Mouse (Mus musculus) embryonic facial prominence, embryonic 14.5 days (tissue): ENCODE measurements at regions not wholly inside any gene's neighbourhood (a gene's known extent, or its start where the extent isn't known, plus 50 kb on each side); places are given as distances from the start of the nearest gene placed in this dataset.
A peak's percentile ranks its signal among the peaks of the same experiment; 100 is the strongest.

Experiments used
- ATAC-seq: fragments of 200-750 bp; cut with Nextera tagmentation; 2 replicates; pipeline ENCODE4 v1.8.0; 2017; ENCODE audit warnings: low read depth, moderate number of reproducible peaks, moderate TSS enrichment
- DNase-seq: peaks from one replicate; pipeline ENCODE4 v3.0.0-alpha.2; 2015; ENCODE audit warnings: low spot score
- H3K27ac ChIP-seq: fragments of 300-500 bp; sonication (generic); replicated peaks from 2 replicates; pipeline ENCODE4 v1.5.1; 2014; ENCODE audit warnings: low read depth, mild to moderate bottlenecking, low read length, moderate library complexity
- H3K27me3 ChIP-seq: fragments of 300-500 bp; sonication (generic); replicated peaks from 2 replicates; pipeline ENCODE4 v1.6.1; 2014; ENCODE audit warnings: low read length; ENCODE audit not compliant: control insufficient read depth, insufficient read depth
- H3K36me3 ChIP-seq: fragments of 300-500 bp; sonication (generic); 2 replicates; pipeline ENCODE4 v1.6.1; 2014; ENCODE audit warnings: low read length, mixed read lengths; ENCODE audit not compliant: control insufficient read depth, insufficient read depth
- H3K4me1 ChIP-seq: fragments of 300-500 bp; sonication (generic); 2 replicates; pipeline ENCODE4 v1.6.1; 2014; ENCODE audit warnings: antibody characterized with exemption, low read length; ENCODE audit not compliant: control insufficient read depth, insufficient read depth
- H3K4me2 ChIP-seq: fragments of 300-500 bp; sonication (generic); 2 replicates; pipeline ENCODE4 v1.6.1; 2014; ENCODE audit warnings: low read depth, mild to moderate bottlenecking, low read length, moderate library complexity, mixed read lengths
- H3K4me3 ChIP-seq: fragments of 300-500 bp; sonication (generic); 2 replicates; pipeline ENCODE4 v1.5.1; 2014; ENCODE audit warnings: low read depth, mild to moderate bottlenecking, low read length
- H3K9ac ChIP-seq: fragments of 300-500 bp; sonication (generic); 2 replicates; pipeline ENCODE4 v1.6.1; 2014; ENCODE audit warnings: low read depth, mild to moderate bottlenecking, low read length, moderate library complexity, mixed read lengths
- H3K9me3 ChIP-seq: fragments of 300-500 bp; sonication (generic); 2 replicates; pipeline ENCODE4 v1.6.1; 2016; ENCODE audit warnings: low read length; ENCODE audit not compliant: control insufficient read depth
- WGBS: fragments of 180-500 bp; shearing (Covaris S2); extraction: QIAGEN DNeasy Blood & Tissue Kit; methylation state at CpG from one replicate; pipeline ENCODE4 v1.1.7; 2014; 5-methylcytosine and 5-hydroxymethylcytosine counted together

DNA sequence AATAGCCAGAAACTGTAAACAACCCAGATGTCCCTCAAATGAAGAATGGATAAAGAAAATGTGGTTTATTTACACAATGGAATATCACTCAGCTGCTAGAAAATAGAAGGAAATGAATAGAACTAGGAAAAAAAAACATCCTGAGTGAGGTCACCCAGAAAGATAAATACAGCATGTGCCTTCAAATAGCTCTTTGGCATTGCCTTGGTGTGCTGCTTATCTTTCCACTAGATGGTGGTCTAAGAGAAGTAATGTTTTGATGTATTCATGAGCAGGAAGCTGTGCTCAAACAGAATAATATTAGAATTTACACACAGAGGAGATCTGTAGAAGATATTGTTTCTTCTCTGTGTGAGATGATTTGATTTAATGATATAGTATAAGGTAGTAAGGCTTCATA, 78.8 kb downstream of the Zfp619 start:
- no peak overlapping the region for H3K27ac ChIP-seq
- DNase-seq, result no peak
- H3K27me3 ChIP-seq, result no peaks in the 10 kb centered on the region
- no peak overlapping the region for H3K9ac ChIP-seq
- H3K36me3 ChIP-seq, result no peaks in the 10 kb centered on the region
- ATAC-seq, result no peak
- H3K4me1 ChIP-seq, result no peaks in the 10 kb centered on the region
- H3K9me3 ChIP-seq, result no peaks in the 10 kb centered on the region
- H3K4me2 ChIP-seq, result no peak overlapping the region
- H3K4me3 ChIP-seq, result no peak overlapping the region

GRCm38 (mm10) chr7:39613767-39614166, 96.2 kb downstream of the Zfp619 start:
- no peaks in the 10 kb centered on the region for H3K36me3 ChIP-seq
- DNase-seq, result no peak
- no peak for ATAC-seq
- 78% methylated on average over 4 of the region's 4 CpGs for WGBS
- no peaks in the 10 kb centered on the region for H3K27me3 ChIP-seq
- H3K27ac ChIP-seq, result no peak overlapping the region
- no peak overlapping the region for H3K9ac ChIP-seq
- H3K4me2 ChIP-seq, result no peak overlapping the region
- no peaks in the 10 kb centered on the region for H3K4me1 ChIP-seq
- no peak overlapping the region for H3K4me3 ChIP-seq
- H3K9me3 ChIP-seq, result no peaks in the 10 kb centered on the region

DNA sequence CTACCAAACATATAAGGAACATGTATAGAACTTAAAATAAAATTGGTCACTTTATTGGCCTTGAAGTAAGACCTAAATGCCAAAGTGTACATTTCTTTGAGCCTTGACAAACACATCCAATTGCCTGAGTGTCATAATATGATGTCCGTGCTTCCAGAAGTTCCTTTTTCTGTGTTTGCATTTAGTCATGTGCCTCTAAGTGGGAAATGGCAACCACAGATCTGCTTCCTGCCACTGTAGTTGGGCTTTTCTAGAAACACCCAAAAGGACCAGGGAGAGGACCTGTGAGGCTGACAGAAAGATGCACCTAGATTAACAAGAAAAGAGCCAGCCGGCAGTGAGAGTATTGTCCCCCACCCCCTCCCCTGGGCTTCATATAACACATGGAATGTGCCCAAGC, 97.5 kb downstream of the Zfp619 start:
- no peaks in the 10 kb centered on the region for H3K4me1 ChIP-seq
- DNase-seq (no peak), ATAC-seq (no peak)
- H3K4me2 ChIP-seq, result no peak overlapping the region
- H3K9me3 ChIP-seq, result no peaks in the 10 kb centered on the region
- 76% methylated on average over 2 of the region's 2 CpGs for WGBS
- no peak overlapping the region for H3K4me3 ChIP-seq
- H3K36me3 ChIP-seq, result no peaks in the 10 kb centered on the region
- H3K27me3 ChIP-seq, result no peaks in the 10 kb centered on the region
- no peak overlapping the region for H3K9ac ChIP-seq
- no peak overlapping the region for H3K27ac ChIP-seq

DNA sequence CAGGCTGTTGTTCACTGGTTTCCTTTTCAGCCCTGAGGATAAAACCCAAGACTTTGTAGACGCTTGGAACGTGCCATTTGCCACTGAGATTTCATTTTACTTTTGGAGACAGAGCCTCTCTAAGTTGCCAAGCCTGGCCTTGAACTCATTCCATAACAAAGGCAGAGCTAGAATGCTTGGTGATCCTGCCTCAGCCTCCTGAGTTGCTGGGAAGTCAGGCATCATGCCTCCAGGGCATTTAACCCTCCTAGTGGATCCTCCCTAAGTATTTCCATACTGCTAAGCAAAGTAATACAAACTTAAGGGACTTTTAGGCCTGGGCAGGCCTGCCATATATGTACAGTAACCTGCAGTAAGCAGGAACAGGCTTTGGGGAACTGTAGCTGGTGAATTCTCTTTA, 104.2 kb downstream of the Zfp619 start:
- Histone ChIP-seq H3K9me3 (no peaks in the 10 kb centered on the region), H3K4me1 (no peaks in the 10 kb centered on the region), H3K4me2 (no peak overlapping the region), H3K27me3 (no peaks in the 10 kb centered on the region), H3K27ac (no peak overlapping the region), H3K4me3 (no peak overlapping the region), H3K9ac (no peak overlapping the region), H3K36me3 (no peaks in the 10 kb centered on the region)
- 75% methylated on average over 2 of the region's 2 CpGs for WGBS
- DNase-seq, result no peak
- no peak for ATAC-seq

DNA sequence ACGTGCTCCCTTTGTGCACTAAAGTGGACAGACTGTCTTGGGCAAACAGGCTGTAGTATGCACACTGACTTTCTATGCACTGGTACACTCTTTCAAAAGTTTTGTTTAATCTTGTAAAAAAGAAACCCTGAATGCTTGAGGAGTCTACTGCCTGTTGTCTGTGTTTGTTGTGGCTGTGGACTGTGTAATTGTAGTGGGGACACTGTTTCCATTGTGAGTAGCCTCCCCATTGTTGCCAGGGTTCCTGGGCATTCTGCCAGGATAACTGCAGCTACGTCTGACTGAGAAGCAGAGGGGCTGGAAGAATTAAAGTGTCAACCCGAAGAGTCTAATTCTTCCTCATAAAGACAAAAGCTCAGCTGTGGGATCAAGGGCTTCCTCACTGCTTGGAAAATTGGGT, 115.3 kb downstream of the Zfp619 start:
- 0 out of 2 replicates have a peak, but pooled peaks have one; percentile 30 for ATAC-seq
- DNase-seq, result peak; percentile 39
- H3K36me3 ChIP-seq, result no peaks in the 10 kb centered on the region

DNA sequence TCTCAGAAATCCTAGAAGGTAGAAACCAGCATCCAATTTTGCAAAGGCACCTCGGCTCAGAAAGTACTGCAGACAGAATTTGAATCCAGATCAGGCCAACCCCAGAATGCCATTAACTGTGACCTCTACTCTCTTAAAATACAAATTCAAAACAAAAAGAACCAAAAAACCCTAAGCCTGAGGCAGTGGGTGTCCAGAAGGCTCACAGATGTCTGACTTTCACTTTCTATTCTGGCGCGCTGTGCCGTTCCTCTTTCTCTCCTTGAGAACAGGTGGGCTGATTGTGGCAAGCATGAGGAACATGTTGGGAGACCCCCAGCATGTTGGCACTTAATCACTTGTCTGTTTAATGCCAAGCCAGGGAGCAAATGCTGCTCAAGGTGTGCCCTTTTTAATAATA, 124.8 kb downstream of the Zfp619 start:
- Histone ChIP-seq H3K4me1 (no peaks in the 10 kb centered on the region), H3K9me3 (no peaks in the 10 kb centered on the region), H3K4me3 (no peak overlapping the region), H3K27ac (no peak overlapping the region), H3K27me3 (no peaks in the 10 kb centered on the region), H3K4me2 (no peak overlapping the region), H3K36me3 (no peaks in the 10 kb centered on the region), H3K9ac (no peak overlapping the region)
- DNase-seq (no peak), ATAC-seq (no peak)
- WGBS, result 81% methylated on average over 4 of the region's 4 CpGs

More for the DNA sequence above, 115.3 kb downstream of the Zfp619 start:
- Histone ChIP-seq H3K4me2 (no peak overlapping the region), H3K27me3 (no peaks in the 10 kb centered on the region), H3K9me3 (no peaks in the 10 kb centered on the region), H3K27ac (no peak overlapping the region), H3K4me3 (no peak overlapping the region), H3K9ac (no peak overlapping the region), H3K4me1 (no peaks in the 10 kb centered on the region)
- 36% methylated on average over 3 of the region's 3 CpGs for WGBS

DNA sequence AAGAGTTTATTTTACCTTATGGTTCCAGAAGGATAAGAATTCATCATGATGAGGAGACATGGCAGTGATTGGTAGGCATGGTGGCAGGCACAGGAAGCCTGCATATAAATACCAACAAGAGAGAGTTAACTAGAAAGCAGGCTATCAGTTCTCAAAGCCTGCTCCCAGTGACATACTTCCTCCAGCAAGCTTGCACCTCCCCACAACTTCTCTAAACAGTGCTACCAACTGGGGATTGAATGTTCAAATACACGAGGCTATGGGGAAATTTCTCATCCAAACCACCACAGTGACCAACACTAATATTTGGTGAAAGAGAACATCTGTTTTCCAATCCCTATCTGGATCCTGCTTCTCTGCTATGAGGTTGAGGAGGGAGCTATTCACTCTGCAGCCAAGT, 125.8 kb downstream of the Zfp619 start:
- no peak overlapping the region for H3K4me3 ChIP-seq
- H3K27me3 ChIP-seq, result no peaks in the 10 kb centered on the region
- no peak for ATAC-seq
- WGBS, result 48% methylated on average over 1 of the region's 1 CpGs
- H3K36me3 ChIP-seq, result no peaks in the 10 kb centered on the region
- H3K4me2 ChIP-seq, result no peak overlapping the region
- no peaks in the 10 kb centered on the region for H3K9me3 ChIP-seq
- H3K9ac ChIP-seq, result no peak overlapping the region
- no peak overlapping the region for H3K27ac ChIP-seq
- no peaks in the 10 kb centered on the region for H3K4me1 ChIP-seq
- no peak for DNase-seq

DNA sequence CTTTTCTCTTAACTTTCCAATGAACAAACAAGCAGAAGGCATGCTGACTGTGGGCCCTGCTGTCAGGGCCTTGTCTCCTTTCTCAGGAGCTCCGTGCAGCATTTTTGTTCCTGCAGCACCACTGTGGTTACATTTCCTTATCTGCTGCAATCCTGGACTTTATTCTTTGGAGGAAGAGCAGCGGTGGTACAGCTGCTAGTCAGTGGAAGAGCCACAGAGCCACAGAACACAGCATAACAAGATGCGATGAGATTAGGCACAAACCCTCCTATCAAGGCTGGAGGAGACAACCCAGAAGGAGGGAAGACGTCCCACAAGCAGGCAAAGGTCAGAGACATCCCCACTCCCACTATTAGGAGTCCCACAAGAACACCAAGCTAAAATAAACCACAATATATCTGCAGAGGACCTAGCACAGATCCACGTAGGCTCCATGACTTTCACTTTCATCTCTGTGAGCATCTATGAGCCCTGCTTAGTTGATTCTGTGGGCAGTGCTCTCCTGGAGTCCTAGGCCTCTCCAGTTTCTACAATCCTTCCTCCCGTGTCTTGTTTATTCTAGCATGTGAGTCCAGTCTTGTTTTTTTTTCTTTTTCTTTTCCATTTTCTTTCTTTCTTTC, 133.0 kb downstream of the Zfp619 start:
- Histone ChIP-seq H3K4me3 (no peak overlapping the region), H3K9ac (no peak overlapping the region), H3K27me3 (no peaks in the 10 kb centered on the region), H3K9me3 (no peaks in the 10 kb centered on the region), H3K4me2 (no peak overlapping the region), H3K36me3 (no peaks in the 10 kb centered on the region), H3K4me1 (no peaks in the 10 kb centered on the region), H3K27ac (no peak overlapping the region)
- no peak for ATAC-seq
- DNase-seq, result no peak
- WGBS, result 67% methylated on average over 6 of the region's 6 CpGs

- DNase-seq (peak; percentile 6), ATAC-seq (peak; percentile 61)
- Histone ChIP-seq H3K9ac (no peak overlapping the region), H3K4me2 (peak overlapping the region; percentile 41), H3K27ac (0 out of 2 replicates have a peak overlapping the region, but pooled peaks have one; percentile 18), H3K4me3 (peak overlapping the region; percentile 20), H3K9me3 (no peaks in the 10 kb centered on the region), H3K27me3 (no peaks in the 10 kb centered on the region), H3K4me1 (no peaks in the 10 kb centered on the region; the same call in 1 of the 2 replicates), H3K36me3 (no peaks in the 10 kb centered on the region)
- 39% methylated on average over 4 of the region's 4 CpGs for WGBS
Observed at GRCm38 (mm10) chr7:39654563-39655286, 137.2 kb downstream of the Zfp619 start.
